Mouse (Mus musculus) bone marrow macrophage, adult 2 months (primary cell): ENCODE results near the gene Gpha2. TPM values are rescaled to one million over a fixed set of nuclear protein-coding genes. Genes with fewer than 3 reads are reported as not detected.

ENCODE experiments used
- H3K27ac ChIP-seq: 2 replicates; pipeline ENCODE4 v1.5.1; 2012; ENCODE audit warnings: low read depth, low read length; ENCODE audit not compliant: insufficient read depth
- H3K4me1 ChIP-seq: 2 replicates; pipeline ENCODE4 v1.6.1; 2012; ENCODE audit warnings: low read length; ENCODE audit not compliant: control insufficient read depth, insufficient read depth
- H3K4me3 ChIP-seq: 2 replicates; pipeline ENCODE4 v1.5.1; 2012; ENCODE audit warnings: mild to moderate bottlenecking, low read length, moderate library complexity; ENCODE audit not compliant: insufficient read depth
- CTCF ChIP-seq: IDR thresholded peaks from 2 replicates; pipeline ENCODE4 v1.5.1; 2012; ENCODE audit warnings: low read depth, mild to moderate bottlenecking, low read length, moderate library complexity
- POLR2A ChIP-seq: IDR thresholded peaks from 2 replicates; pipeline ENCODE4 v1.6.1; 2012; ENCODE audit warnings: mild to moderate bottlenecking, low read depth, low read length, borderline replicate concordance
- polyA plus RNA-seq: library from polyadenylated mRNA; stranded (reverse); fragments of >200 nt; gene quantifications from 2 replicates; pipeline ENCODE4 v1.2.4, GENCODE M21; 2012; ENCODE audit not compliant: missing spikeins, insufficient read depth, insufficient read length

The Gpha2 gene
- polyA plus RNA-seq, 1 experiment, result not detected

DNA sequence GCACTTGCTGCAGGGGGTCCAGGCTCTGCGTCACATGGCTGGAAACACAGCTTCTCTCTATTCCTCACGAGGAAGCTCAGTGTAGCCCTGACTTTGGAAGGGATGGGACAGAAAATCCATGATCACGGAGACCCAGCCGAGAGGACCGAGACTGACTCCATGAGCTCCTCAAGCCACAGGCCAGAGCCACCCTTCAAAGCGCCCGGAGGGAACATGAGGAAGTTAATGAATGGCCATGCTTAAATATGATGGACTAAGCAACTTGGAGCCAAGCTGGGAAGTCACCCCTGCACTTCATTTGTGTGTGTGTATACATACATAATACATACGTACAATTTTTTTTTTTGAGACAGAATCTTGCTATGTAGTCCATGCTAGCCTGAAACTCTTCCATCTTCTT is 45.0 kb downstream of the Gpha2 start:
- H3K4me3 ChIP-seq, result no peak overlapping the region
- H3K27ac ChIP-seq, result no peak overlapping the region
- peaks cover 66% of the 10 kb centered on the region for H3K4me1 ChIP-seq
- TF ChIP-seq CTCF (no peak), POLR2A (no peak)

DNA sequence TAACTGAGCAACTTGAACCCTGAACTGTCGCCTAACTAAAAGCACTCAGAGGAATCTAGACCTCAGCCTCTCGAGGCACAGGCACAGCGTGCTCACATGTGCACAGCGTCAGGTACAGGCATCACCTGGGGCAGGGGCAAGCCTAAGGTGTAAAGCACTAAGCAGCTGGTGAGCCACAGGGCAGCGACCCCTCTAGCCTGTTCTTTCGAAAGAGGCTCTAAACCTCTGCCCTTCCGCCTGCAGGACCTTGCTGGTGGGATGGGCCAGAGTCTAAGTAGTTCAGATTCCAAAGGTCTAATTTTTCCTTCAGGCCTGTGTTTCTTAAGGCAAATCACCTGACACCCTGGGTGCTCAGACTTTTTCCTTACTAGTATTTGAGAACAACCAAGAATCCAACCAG is 45.9 kb downstream of the Gpha2 start:
- no peak overlapping the region for H3K4me3 ChIP-seq
- no peak for TF ChIP-seq POLR2A
- TF ChIP-seq CTCF, result no peak
- H3K4me1 ChIP-seq, result peaks cover 66% of the 10 kb centered on the region
- no peak overlapping the region for H3K27ac ChIP-seq

DNA sequence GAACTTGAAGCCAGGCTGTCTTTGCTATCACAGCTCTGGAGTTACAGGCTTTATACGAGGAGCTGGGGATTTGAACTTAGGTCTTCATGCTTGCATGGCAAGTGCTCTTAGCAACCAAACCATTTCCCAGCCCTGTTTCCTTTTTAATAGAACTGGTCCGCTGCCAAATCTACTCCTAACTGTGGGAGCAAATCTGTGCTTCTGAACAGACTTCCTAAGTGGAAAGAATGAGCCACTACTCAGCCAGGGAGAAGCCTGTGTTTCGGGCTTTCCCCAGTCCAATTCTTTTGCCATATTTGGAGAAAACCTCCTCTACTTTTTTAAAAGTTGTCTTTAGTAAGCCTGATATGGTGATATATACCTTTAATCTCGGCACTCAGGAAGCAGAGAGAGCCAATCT is 46.6 kb downstream of the Gpha2 start:
- H3K4me3 ChIP-seq, result no peak overlapping the region
- no peak for TF ChIP-seq CTCF
- no peak for TF ChIP-seq POLR2A
- peaks cover 65% of the 10 kb centered on the region for H3K4me1 ChIP-seq
- H3K27ac ChIP-seq, result no peak overlapping the region

DNA sequence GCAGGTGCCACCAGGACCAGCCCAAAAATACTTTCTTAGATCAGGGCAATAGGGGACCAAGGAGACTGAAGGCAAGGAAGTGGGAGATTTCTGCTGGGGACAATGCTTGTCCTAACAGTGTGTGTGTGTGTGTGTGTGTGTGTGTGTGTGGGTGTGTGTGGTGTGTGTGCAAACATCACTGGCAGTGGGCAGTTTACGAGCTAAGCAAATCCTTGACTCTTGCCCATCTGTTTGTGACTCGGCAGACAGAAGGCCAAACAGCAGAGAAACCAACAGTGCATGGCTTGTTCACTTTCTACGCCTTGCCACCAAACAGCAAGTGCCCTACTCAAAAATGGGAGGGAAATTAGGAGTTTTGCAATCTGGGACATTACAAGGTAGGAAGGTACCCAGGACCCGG is 47.4 kb downstream of the Gpha2 start:
- no peak overlapping the region for H3K4me3 ChIP-seq
- H3K27ac ChIP-seq, result no peak overlapping the region
- H3K4me1 ChIP-seq, result peaks cover 62% of the 10 kb centered on the region
- TF ChIP-seq CTCF (no peak), POLR2A (no peak)

DNA sequence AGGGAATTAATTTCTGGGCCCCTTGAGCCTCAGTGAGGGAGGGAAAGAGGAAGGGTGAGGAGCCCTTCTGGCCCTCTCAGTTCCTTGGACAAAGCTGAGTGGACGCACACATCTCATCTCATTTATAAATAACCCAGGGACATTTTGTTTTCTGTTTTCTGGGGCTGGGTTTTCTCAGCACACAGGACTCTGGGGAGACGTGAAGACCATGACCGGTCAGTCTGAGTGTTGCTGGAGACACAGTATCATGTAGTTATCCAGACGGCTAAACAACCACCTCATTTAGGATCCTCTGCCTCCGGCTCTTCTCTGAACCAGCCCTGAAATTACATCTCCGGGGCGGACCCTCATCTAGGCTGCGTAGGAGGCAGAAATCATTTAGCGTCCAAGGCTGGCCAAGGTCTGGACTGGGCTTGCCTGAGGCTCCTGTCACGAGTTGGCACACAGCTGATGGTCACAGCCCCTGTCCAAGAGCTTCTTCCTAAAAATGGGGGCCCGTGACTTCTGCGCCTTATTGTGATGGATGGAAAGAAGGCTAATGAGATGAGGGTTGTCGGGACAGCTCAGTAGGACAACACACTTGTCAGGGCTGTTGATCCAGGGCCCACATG is 47.9 kb downstream of the Gpha2 start:
- no peak overlapping the region for H3K4me3 ChIP-seq
- TF ChIP-seq CTCF (no peak), POLR2A (no peak)
- no peak overlapping the region for H3K27ac ChIP-seq
- H3K4me1 ChIP-seq, result peaks cover 64% of the 10 kb centered on the region

DNA sequence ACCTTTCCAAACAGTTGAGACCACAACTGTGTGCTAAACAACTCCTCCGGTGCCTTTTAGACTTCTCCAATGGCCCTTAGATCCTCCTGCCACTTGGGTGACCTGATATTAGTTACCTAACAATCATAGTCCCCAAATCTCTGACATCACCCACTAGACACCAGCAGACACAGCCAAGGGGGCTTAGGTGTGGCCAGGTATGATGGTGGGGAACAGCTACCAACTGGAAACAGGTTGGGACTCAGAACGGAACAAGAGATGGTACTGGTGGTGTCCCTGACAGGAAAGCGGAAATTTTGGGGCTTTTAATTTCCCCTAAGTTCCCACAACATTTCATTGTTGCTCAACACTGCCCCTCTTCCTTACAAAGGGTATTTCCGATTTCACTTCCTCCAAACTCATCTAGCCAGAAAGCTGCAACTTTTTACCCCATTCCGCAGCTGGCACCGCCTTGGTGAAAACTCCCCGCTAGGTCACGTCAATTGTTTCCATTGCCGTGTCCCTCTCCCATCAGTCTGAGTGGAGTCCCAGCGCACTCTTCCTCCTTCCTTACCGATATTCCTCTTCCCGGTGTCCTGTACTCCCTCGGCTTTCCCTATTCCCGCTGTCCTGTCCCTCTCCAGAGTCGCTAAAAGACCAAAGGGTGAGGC is 49.7 kb downstream of the Gpha2 start:
- TF ChIP-seq CTCF (0 out of 2 replicates have a peak, but pooled peaks have one; percentile 5), POLR2A (no peak)
- Histone ChIP-seq H3K27ac (peak overlapping the region; percentile 89), H3K4me1 (peaks cover 63% of the 10 kb centered on the region)

DNA sequence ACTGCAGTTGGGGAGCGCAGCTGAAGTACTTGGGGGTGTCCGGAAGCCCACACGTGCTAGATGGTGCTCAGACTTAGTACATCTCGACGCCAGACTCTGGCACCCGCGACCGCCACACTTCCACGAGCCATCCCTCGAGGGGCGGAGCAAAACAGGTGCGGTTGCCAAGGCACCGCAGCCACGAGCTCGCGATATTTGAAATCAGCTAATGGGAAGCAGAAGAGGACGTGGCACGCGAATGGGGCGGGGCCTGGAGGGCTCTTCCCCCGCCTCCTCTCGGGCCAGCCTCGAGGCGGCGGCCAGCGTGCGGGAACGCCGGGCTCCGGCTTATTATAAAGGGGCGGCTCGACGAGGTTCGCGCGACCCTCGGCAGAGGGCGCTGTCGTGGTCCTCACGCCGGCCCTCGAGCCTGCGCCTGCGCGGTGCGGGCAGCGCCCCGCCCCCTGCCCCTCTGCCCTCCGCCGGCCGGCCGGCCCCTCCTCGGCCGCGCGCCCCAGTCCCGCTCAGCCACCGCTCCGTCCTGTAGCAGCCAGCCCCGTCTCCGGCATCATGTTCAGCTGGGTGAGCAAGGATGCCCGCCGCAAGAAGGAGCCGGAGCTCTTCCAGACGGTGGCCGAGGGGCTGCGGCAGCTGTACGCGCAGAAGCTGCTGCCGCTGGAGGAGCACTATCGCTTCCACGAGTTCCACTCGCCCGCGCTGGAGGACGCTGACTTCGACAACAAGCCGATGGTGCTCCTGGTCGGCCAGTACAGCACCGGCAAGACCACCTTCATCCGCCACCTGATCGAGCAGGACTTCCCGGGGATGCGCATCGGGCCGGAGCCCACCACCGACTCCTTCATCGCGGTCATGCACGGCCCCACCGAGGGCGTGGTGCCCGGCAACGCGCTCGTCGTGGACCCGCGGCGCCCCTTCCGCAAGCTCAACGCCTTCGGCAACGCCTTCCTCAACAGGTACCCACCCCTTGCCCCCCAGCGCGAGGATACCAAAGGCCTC is 50.5 kb downstream of the Gpha2 start, which contains the start of gene Ehd1:
TSS of gene Ehd1 (plus strand) at position 300 of the 996 bp plus-strand sequence.
- TF ChIP-seq CTCF (no peak), POLR2A (no peak)
- peaks cover 58% of the 10 kb centered on the region for H3K4me1 ChIP-seq
- H3K27ac ChIP-seq, result peak within 1 kb of the TSS; percentile 89
- peak within 1 kb of the TSS; percentile 62 for H3K4me3 ChIP-seq

More for the DNA sequence above, 49.7 kb downstream of the Gpha2 start:
- peak overlapping the region; percentile 56 for H3K4me3 ChIP-seq

Other genes with a start within 250 kb of the Gpha2 start
- gene Slc22a20, start 240.2 kb upstream of the Gpha2 start, polyA plus RNA-seq, result not detected in 2 replicates
- 32.7 and 38.3 TPM in 2 replicates for gene Capn1, start 210.5 kb upstream of the Gpha2 start, polyA plus RNA-seq
- gene Syvn1, start 179.8 kb upstream of the Gpha2 start, polyA plus RNA-seq, result 31.1 and 33.7 TPM in 2 replicates
- gene Mrpl49, start 168.6 kb upstream of the Gpha2 start, polyA plus RNA-seq, result 24.5 and 25.9 TPM in 2 replicates
- gene Fau, start 168.5 kb upstream of the Gpha2 start, polyA plus RNA-seq, result 1,783 and 2,337 TPM in 2 replicates
- 12.8 and 16.4 TPM in 2 replicates for gene Znhit2, start 165.2 kb upstream of the Gpha2 start, polyA plus RNA-seq
- gene Tm7sf2, start 158.0 kb upstream of the Gpha2 start, polyA plus RNA-seq, result 8.1 and 13.7 TPM in 2 replicates
- gene Vps51, start 149.1 kb upstream of the Gpha2 start, polyA plus RNA-seq, result 83.7 and 99.9 TPM in 2 replicates
- not detected in 2 replicates for gene Tmem262, start 146.3 kb upstream of the Gpha2 start, polyA plus RNA-seq
- gene Gm28374, start 144.1 kb upstream of the Gpha2 start, polyA plus RNA-seq, result 2.0 TPM in 1 of 2 replicates, not detected in the other
- gene Zfpl1, start 141.4 kb upstream of the Gpha2 start, polyA plus RNA-seq, result 38.9 and 40.5 TPM in 2 replicates
- gene Cdca5, start 141.4 kb upstream of the Gpha2 start, polyA plus RNA-seq, result 13.1 and 13.6 TPM in 2 replicates
- 1.2 TPM in 1 of 2 replicates, not detected in the other for gene AC131692.1, start 132.0 kb upstream of the Gpha2 start, polyA plus RNA-seq
- gene Naaladl1, start 120.6 kb upstream of the Gpha2 start, polyA plus RNA-seq, result 0.53 and 0.80 TPM in 2 replicates
- 5.6 and 6.0 TPM in 2 replicates for gene Sac3d1, start 107.7 kb upstream of the Gpha2 start, polyA plus RNA-seq
- gene Snx15, start 98.1 kb upstream of the Gpha2 start, polyA plus RNA-seq, result 26.0 and 32.8 TPM in 2 replicates
- 6.2 and 7.9 TPM in 2 replicates for gene Batf2, start 85.4 kb upstream of the Gpha2 start, polyA plus RNA-seq
- gene Arl2, start 84.8 kb upstream of the Gpha2 start, polyA plus RNA-seq, result 31.0 and 33.7 TPM in 2 replicates
- gene Majin, start 42.0 kb upstream of the Gpha2 start, polyA plus RNA-seq, result 0.35 TPM in 1 of 2 replicates, not detected in the other
- 13.7 and 15.4 TPM in 2 replicates for gene Ppp2r5b, start 9.5 kb downstream of the Gpha2 start, polyA plus RNA-seq
- 23.9 and 27.1 TPM in 2 replicates for gene Atg2a, start 15.3 kb downstream of the Gpha2 start, polyA plus RNA-seq
- 91.9 and 96.3 TPM in 2 replicates for gene Ehd1, start 50.3 kb downstream of the Gpha2 start, polyA plus RNA-seq
- gene Cdc42bpg, start 80.1 kb downstream of the Gpha2 start, polyA plus RNA-seq, result 6.9 and 7.0 TPM in 2 replicates
- gene Men1, start 108.6 kb downstream of the Gpha2 start, polyA plus RNA-seq, result 28.1 and 29.1 TPM in 2 replicates
- gene Map4k2, start 114.8 kb downstream of the Gpha2 start, polyA plus RNA-seq, result 57.4 and 58.5 TPM in 2 replicates
- gene Sf1, start 137.3 kb downstream of the Gpha2 start, polyA plus RNA-seq, result 159 and 170 TPM in 2 replicates
- 0.97 and 2.1 TPM in 2 replicates for gene Pygm, start 158.0 kb downstream of the Gpha2 start, polyA plus RNA-seq
- gene Rasgrp2, start 173.0 kb downstream of the Gpha2 start, polyA plus RNA-seq, result 5.9 and 7.7 TPM in 2 replicates
- gene Nrxn2, start 192.4 kb downstream of the Gpha2 start, polyA plus RNA-seq, result not detected in 2 replicates